Mouse (Mus musculus): ENCODE results near the gene Nrd1. TPM values are rescaled to one million over a fixed set of nuclear protein-coding genes. Genes with fewer than 3 reads are reported as not detected.

Gene Nrd1
- polyA plus RNA-seq, 2 experiments = 23.6 to 40.4 TPM

- Histone ChIP-seq H3K4me1 (replicated peaks; ENCODE audit: control insufficient read depth in 2 of 2, insufficient read depth in 2 of 2, low read length in 1 of 2) (no peaks in the 10 kb centered on the region), H3K4me2 (ENCODE audit: low read depth) (no peak overlapping the region), H3K9ac (replicated peaks) (no peak overlapping the region), H3K27ac (no peak overlapping the region), H3K36me3 (replicated peaks; ENCODE audit: control insufficient read depth, insufficient read depth, low read depth) (peaks cover 17% of the 10 kb centered on the region), H3K27me3 (ENCODE audit: control insufficient read depth, insufficient read depth, low read length) (no peaks in the 10 kb centered on the region), H3K4me3 (ENCODE audit: insufficient read depth in 1 of 2, low read depth in 2 of 2, low read length in 2 of 2) (no peak overlapping the region), H3K9me3 (ENCODE audit: control insufficient read depth, low read length) (no peaks in the 10 kb centered on the region)
- DNase-seq (ENCODE audit: low read depth in 3 of 3, low spot score in 3 of 3) = no peak
- ATAC-seq (ENCODE audit: insufficient read depth) = no peak
- TF ChIP-seq CTCF (IDR thresholded peaks at IDR 0.05; ENCODE audit: low read depth) (no peak), EP300 (IDR thresholded peaks at IDR 0.05; ENCODE audit: low read depth) (no peak)
- 86% methylated on average over 2 of the region's 2 CpGs for WGBS (ENCODE audit: insufficient replicate concordance)
These were observed 29.8 kb downstream of the Nrd1 start for GRCm38 (mm10) chr4:109030266-109030665.

GRCm38 (mm10) chr4:109036327-109036726, 35.9 kb downstream of the Nrd1 start:
- H3K36me3 ChIP-seq (replicated peaks; ENCODE audit: control insufficient read depth, insufficient read depth, low read depth) = peaks cover 29% of the 10 kb centered on the region
- ATAC-seq (ENCODE audit: insufficient read depth) = peak; percentile 57; the same call in 1 of the 2 replicates
- no peak overlapping the region for H3K9ac ChIP-seq (replicated peaks)
- DNase-seq (ENCODE audit: low read depth in 3 of 3, low spot score in 3 of 3) = peak; percentile 47 to 52 (median 47)
- H3K4me3 ChIP-seq (ENCODE audit: insufficient read depth in 1 of 2, low read depth in 2 of 2, low read length in 2 of 2) = no peak overlapping the region
- no peak overlapping the region for H3K4me2 ChIP-seq (ENCODE audit: low read depth)
- H3K27ac ChIP-seq = no peak overlapping the region
- no peaks in the 10 kb centered on the region for H3K27me3 ChIP-seq (ENCODE audit: control insufficient read depth, insufficient read depth, low read length)
- no peaks in the 10 kb centered on the region for H3K9me3 ChIP-seq (ENCODE audit: control insufficient read depth, low read length)
- H3K4me1 ChIP-seq (replicated peaks; ENCODE audit: control insufficient read depth in 2 of 2, insufficient read depth in 2 of 2, low read length in 1 of 2) = no peaks in the 10 kb centered on the region
- TF ChIP-seq CTCF (IDR thresholded peaks at IDR 0.05; ENCODE audit: low read depth) (peak; percentile 93), EP300 (IDR thresholded peaks at IDR 0.05; ENCODE audit: low read depth) (no peak)

- H3K27ac ChIP-seq = no peak overlapping the region
- no peaks in the 10 kb centered on the region for H3K4me1 ChIP-seq (replicated peaks; ENCODE audit: control insufficient read depth in 2 of 2, insufficient read depth in 2 of 2, low read length in 1 of 2)
- no peak overlapping the region for H3K9ac ChIP-seq (replicated peaks)
- DNase-seq (ENCODE audit: low read depth in 3 of 3, low spot score in 3 of 3) (no peak), ATAC-seq (ENCODE audit: insufficient read depth) (no peak)
- 54% methylated on average over 4 of the region's 4 CpGs for WGBS (ENCODE audit: insufficient replicate concordance)
- no peak for TF ChIP-seq EP300 (IDR thresholded peaks at IDR 0.05; ENCODE audit: low read depth)
- no peak for TF ChIP-seq CTCF (IDR thresholded peaks at IDR 0.05; ENCODE audit: low read depth)
- H3K4me3 ChIP-seq (ENCODE audit: insufficient read depth in 1 of 2, low read depth in 2 of 2, low read length in 2 of 2) = no peak overlapping the region
- H3K4me2 ChIP-seq (ENCODE audit: low read depth) = no peak overlapping the region
- no peaks in the 10 kb centered on the region for H3K9me3 ChIP-seq (ENCODE audit: control insufficient read depth, low read length)
- H3K36me3 ChIP-seq (replicated peaks; ENCODE audit: control insufficient read depth, insufficient read depth, low read depth) = peaks cover 49% of the 10 kb centered on the region
- no peaks in the 10 kb centered on the region for H3K27me3 ChIP-seq (ENCODE audit: control insufficient read depth, insufficient read depth, low read length)
These were observed 42.3 kb downstream of the Nrd1 start for GRCm38 (mm10) chr4:109042739-109043138.

GRCm38 (mm10) chr4:109043294-109043693, 42.8 kb downstream of the Nrd1 start:
- DNase-seq (ENCODE audit: low read depth in 3 of 3, low spot score in 3 of 3) (no peak), ATAC-seq (ENCODE audit: insufficient read depth) (no peak)
- H3K27ac ChIP-seq = no peak overlapping the region
- H3K4me3 ChIP-seq (ENCODE audit: insufficient read depth in 1 of 2, low read depth in 2 of 2, low read length in 2 of 2) = no peak overlapping the region
- H3K4me1 ChIP-seq (replicated peaks; ENCODE audit: control insufficient read depth in 2 of 2, insufficient read depth in 2 of 2, low read length in 1 of 2) = no peaks in the 10 kb centered on the region
- WGBS (ENCODE audit: insufficient replicate concordance) = 82% methylated on average over 5 of the region's 5 CpGs
- no peak overlapping the region for H3K9ac ChIP-seq (replicated peaks)
- H3K36me3 ChIP-seq (replicated peaks; ENCODE audit: control insufficient read depth, insufficient read depth, low read depth) = peaks cover 51% of the 10 kb centered on the region
- H3K9me3 ChIP-seq (ENCODE audit: control insufficient read depth, low read length) = no peaks in the 10 kb centered on the region
- no peak overlapping the region for H3K4me2 ChIP-seq (ENCODE audit: low read depth)
- H3K27me3 ChIP-seq (ENCODE audit: control insufficient read depth, insufficient read depth, low read length) = no peaks in the 10 kb centered on the region
- TF ChIP-seq EP300 (IDR thresholded peaks at IDR 0.05; ENCODE audit: low read depth) = no peak

GRCm38 (mm10) chr4:109043756-109044155, 43.3 kb downstream of the Nrd1 start:
- no peak overlapping the region for H3K4me3 ChIP-seq (ENCODE audit: insufficient read depth in 1 of 2, low read depth in 2 of 2, low read length in 2 of 2)
- no peaks in the 10 kb centered on the region for H3K4me1 ChIP-seq (replicated peaks; ENCODE audit: control insufficient read depth in 2 of 2, insufficient read depth in 2 of 2, low read length in 1 of 2)
- H3K9me3 ChIP-seq (ENCODE audit: control insufficient read depth, low read length) = no peaks in the 10 kb centered on the region
- no peak for ATAC-seq (ENCODE audit: insufficient read depth)
- H3K36me3 ChIP-seq (replicated peaks; ENCODE audit: control insufficient read depth, insufficient read depth, low read depth) = peaks cover 51% of the 10 kb centered on the region
- no peak overlapping the region for H3K27ac ChIP-seq
- WGBS (ENCODE audit: insufficient replicate concordance) = 81% methylated on average over 5 of the region's 5 CpGs
- no peak overlapping the region for H3K9ac ChIP-seq (replicated peaks)
- H3K4me2 ChIP-seq (ENCODE audit: low read depth) = no peak overlapping the region
- no peak for DNase-seq (ENCODE audit: low read depth in 3 of 3, low spot score in 3 of 3)
- no peaks in the 10 kb centered on the region for H3K27me3 ChIP-seq (ENCODE audit: control insufficient read depth, insufficient read depth, low read length)
- no peak for TF ChIP-seq CTCF (IDR thresholded peaks at IDR 0.05; ENCODE audit: low read depth)
- no peak for TF ChIP-seq EP300 (IDR thresholded peaks at IDR 0.05; ENCODE audit: low read depth)

Measured in liver, embryonic 14.5 days (tissue).